Comparison of ENCODE assay signal across 8 mouse cellular contexts in the genomic region with DNA sequence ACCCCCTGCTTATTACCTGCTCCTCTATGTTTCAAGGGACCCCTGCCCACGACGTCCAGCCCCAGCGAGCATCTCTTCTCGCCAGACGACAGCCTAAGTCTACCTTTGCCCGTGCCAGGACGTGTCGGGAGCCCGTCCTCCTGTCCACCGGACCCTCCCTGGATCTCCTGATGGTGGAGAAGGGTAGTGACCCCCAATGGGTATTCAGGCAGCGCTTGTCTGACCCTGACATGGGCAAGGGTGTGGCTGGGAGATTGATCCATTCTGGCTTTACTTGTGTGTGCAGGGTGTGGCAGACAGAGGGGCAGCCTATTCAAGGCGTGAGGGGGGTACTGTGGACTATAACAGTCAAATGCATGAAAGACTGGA. TPM values are rescaled to one million over a fixed set of nuclear protein-coding genes. Genes with fewer than 3 reads are reported as not detected.
DNase-seq lines count a peak whose midpoint lies in the region; ATAC-seq and TF ChIP-seq lines count a peak whose summit lies in the region.

No protein-coding gene starts in this region.

- H3K27ac ChIP-seq in kidney, embryonic 16.5 days (ENCODE audit: low read length), result no peak overlapping the region
- H3K27ac ChIP-seq in embryonic facial prominence, embryonic 10.5 days (replicated peaks), result peak overlapping the region; percentile 96
- no peak overlapping the region for H3K27ac ChIP-seq in intestine, embryonic 14.5 days (ENCODE audit: low read depth)
- peak overlapping the region; percentile 80 for H3K27ac ChIP-seq in midbrain, postnatal 0 days (ENCODE audit: low read depth, low read length)

- no peak for DNase-seq in kidney, postnatal 4 days
- DNase-seq in embryonic facial prominence, embryonic 10.5 days (ENCODE audit: low spot score), result no peak
- no peak for DNase-seq in intestine, embryonic 14.5 days (ENCODE audit: low spot score)
- DNase-seq in midbrain, postnatal 0 days (ENCODE audit: low spot score), result no peak
- no peak for DNase-seq in adipocyte (ENCODE audit: low spot score)
- no peak for DNase-seq in frontal cortex, postnatal 14 days (ENCODE audit: low spot score in 2 of 2)
- DNase-seq in urinary bladder, postnatal 25 days (ENCODE audit: low spot score), result no peak

- 0 out of 2 replicates have a peak, but pooled peaks have one; percentile 11 for TF ChIP-seq CTCF in midbrain, postnatal 0 days (IDR thresholded peaks at IDR 0.05)

- H3K27me3 ChIP-seq in kidney, embryonic 16.5 days (ENCODE audit: insufficient read depth, low read length), result no peaks in the 10 kb centered on the region
- peaks cover 4% of the 10 kb centered on the region; the same call in 1 of the 2 replicates for H3K27me3 ChIP-seq in embryonic facial prominence, embryonic 10.5 days (replicated peaks; ENCODE audit: low read depth, poor library complexity, severe bottlenecking)
- H3K27me3 ChIP-seq in intestine, embryonic 14.5 days (replicated peaks; ENCODE audit: control insufficient read depth, insufficient read depth, low read length), result no peaks in the 10 kb centered on the region
- no peaks in the 10 kb centered on the region for H3K27me3 ChIP-seq in midbrain, postnatal 0 days (ENCODE audit: insufficient read depth, low read length)

- peaks cover 11% of the 10 kb centered on the region for H3K4me1 ChIP-seq in kidney, embryonic 16.5 days (ENCODE audit: insufficient read depth, low read length)
- peaks cover 23% of the 10 kb centered on the region for H3K4me1 ChIP-seq in embryonic facial prominence, embryonic 10.5 days
- peaks cover 6% of the 10 kb centered on the region for H3K4me1 ChIP-seq in intestine, embryonic 14.5 days (replicated peaks; ENCODE audit: control insufficient read depth, insufficient read depth, low read length)
- H3K4me1 ChIP-seq in midbrain, postnatal 0 days (ENCODE audit: insufficient read depth, low read length), result peaks cover 6% of the 10 kb centered on the region; the same call in 1 of the 2 replicates

- WGBS in kidney, embryonic 16.5 days, result 2% methylated on average over 12 of the region's 12 CpGs
- 6% methylated on average over 12 of the region's 12 CpGs for WGBS in embryonic facial prominence, embryonic 10.5 days
- 5% methylated on average over 12 of the region's 12 CpGs for WGBS in intestine, embryonic 14.5 days
- 4% methylated on average over 12 of the region's 12 CpGs for WGBS in midbrain, postnatal 0 days

- peak overlapping the region; percentile 93 for H3K4me3 ChIP-seq in kidney, embryonic 16.5 days (ENCODE audit: low read length)
- peak overlapping the region; percentile 98 for H3K4me3 ChIP-seq in embryonic facial prominence, embryonic 10.5 days
- H3K4me3 ChIP-seq in intestine, embryonic 14.5 days (ENCODE audit: low read depth, low read length), result peak overlapping the region; percentile 86
- peak overlapping the region; percentile 84 for H3K4me3 ChIP-seq in midbrain, postnatal 0 days (ENCODE audit: low read depth, low read length)

- H3K4me2 ChIP-seq in kidney, embryonic 16.5 days (replicated peaks; ENCODE audit: low read depth, low read length), result peak overlapping the region; percentile 91
- H3K4me2 ChIP-seq in intestine, embryonic 14.5 days (ENCODE audit: low read length), result peak overlapping the region; percentile 91
- peak overlapping the region; percentile 64 for H3K4me2 ChIP-seq in midbrain, postnatal 0 days (ENCODE audit: low read depth, low read length, poor library complexity, severe bottlenecking)

- no peaks in the 10 kb centered on the region for H3K9me3 ChIP-seq in kidney, embryonic 16.5 days (ENCODE audit: low read length)
- no peaks in the 10 kb centered on the region for H3K9me3 ChIP-seq in embryonic facial prominence, embryonic 10.5 days
- no peaks in the 10 kb centered on the region for H3K9me3 ChIP-seq in intestine, embryonic 14.5 days (ENCODE audit: control insufficient read depth, low read length)
- H3K9me3 ChIP-seq in midbrain, postnatal 0 days (ENCODE audit: low read length), result no peaks in the 10 kb centered on the region

- H3K9ac ChIP-seq in kidney, embryonic 16.5 days (replicated peaks; ENCODE audit: low read length), result peak overlapping the region; percentile 94
- peak overlapping the region; percentile 84 for H3K9ac ChIP-seq in intestine, embryonic 14.5 days (ENCODE audit: low read length)
- peak overlapping the region; percentile 95 for H3K9ac ChIP-seq in midbrain, postnatal 0 days (replicated peaks; ENCODE audit: low read length, poor library complexity, severe bottlenecking)

- no peaks in the 10 kb centered on the region for H3K36me3 ChIP-seq in kidney, embryonic 16.5 days (ENCODE audit: insufficient read depth, low read length)
- H3K36me3 ChIP-seq in embryonic facial prominence, embryonic 10.5 days (replicated peaks), result peaks cover under 1% of the 10 kb centered on the region; the same call in 1 of the 2 replicates
- H3K36me3 ChIP-seq in intestine, embryonic 14.5 days (ENCODE audit: control insufficient read depth, insufficient read depth, low read length), result no peaks in the 10 kb centered on the region
- H3K36me3 ChIP-seq in midbrain, postnatal 0 days (ENCODE audit: insufficient read depth, low read length), result no peaks in the 10 kb centered on the region

- peak; percentile 10; the same call in 1 of the 2 replicates for ATAC-seq in kidney, embryonic 16.5 days (ENCODE audit: low FRiP score, low TSS enrichment)
- ATAC-seq in intestine, embryonic 14.5 days (replicated peaks; ENCODE audit: low FRiP score, low TSS enrichment, low read depth), result peak; percentile 38; the same call in 1 of the 2 replicates
- no peak; the same call in 1 of the 2 replicates for ATAC-seq in midbrain, postnatal 0 days (ENCODE audit: low FRiP score)

RNA-seq across cellular contexts. Expression of a gene that starts 0.3 kb away (rescaled TPM):
- 1.4 and 2.3 TPM in 2 replicates for polyA plus RNA-seq in kidney, embryonic 16.5 days (2015; fragmentation: Nextera tagmentation; extraction: Ambion mirVana)
- 3.1 and 3.5 TPM in 2 replicates for polyA plus RNA-seq in embryonic facial prominence, embryonic 10.5 days (2016; fragmentation: Nextera tagmentation; extraction: Ambion mirVana)
- polyA plus RNA-seq in intestine, embryonic 14.5 days (2014; fragmentation: Nextera tagmentation; extraction: Ambion mirVana), result 1.2 and 2.0 TPM in 2 replicates
- total RNA-seq in midbrain, postnatal 0 days (2014; rRNA removed), result 32.1 and 36.0 TPM in 2 replicates
- polyA plus RNA-seq in midbrain, postnatal 0 days (2015; fragmentation: Nextera tagmentation; extraction: Ambion mirVana), result 6.2 and 6.8 TPM in 2 replicates

RNA-seq across cellular contexts. Expression of a gene that starts 23.3 kb away (rescaled TPM):
- polyA plus RNA-seq in kidney, embryonic 16.5 days (2015; fragmentation: Nextera tagmentation; extraction: Ambion mirVana), result 0.05 TPM in 2 replicates
- not detected in 2 replicates for polyA plus RNA-seq in embryonic facial prominence, embryonic 10.5 days (2016; fragmentation: Nextera tagmentation; extraction: Ambion mirVana)
- polyA plus RNA-seq in intestine, embryonic 14.5 days (2014; fragmentation: Nextera tagmentation; extraction: Ambion mirVana), result not detected in 2 replicates
- 27.5 and 31.3 TPM in 2 replicates for total RNA-seq in midbrain, postnatal 0 days (2014; rRNA removed)
- 0.62 and 0.81 TPM in 2 replicates for polyA plus RNA-seq in midbrain, postnatal 0 days (2015; fragmentation: Nextera tagmentation; extraction: Ambion mirVana)

RNA-seq across cellular contexts. Expression of a gene that starts 35.2 kb away (rescaled TPM):
- 16.3 and 19.7 TPM in 2 replicates for polyA plus RNA-seq in kidney, embryonic 16.5 days (2015; fragmentation: Nextera tagmentation; extraction: Ambion mirVana)
- 21.7 and 22.7 TPM in 2 replicates for polyA plus RNA-seq in embryonic facial prominence, embryonic 10.5 days (2016; fragmentation: Nextera tagmentation; extraction: Ambion mirVana)
- 14.0 and 16.6 TPM in 2 replicates for polyA plus RNA-seq in intestine, embryonic 14.5 days (2014; fragmentation: Nextera tagmentation; extraction: Ambion mirVana)
- total RNA-seq in midbrain, postnatal 0 days (2014; rRNA removed), result 31.1 and 36.1 TPM in 2 replicates
- 10.7 and 11.8 TPM in 2 replicates for polyA plus RNA-seq in midbrain, postnatal 0 days (2015; fragmentation: Nextera tagmentation; extraction: Ambion mirVana)

RNA-seq across cellular contexts. Expression of a gene that starts 43.4 kb away (rescaled TPM):
- not detected in 2 replicates for polyA plus RNA-seq in kidney, embryonic 16.5 days (2015; fragmentation: Nextera tagmentation; extraction: Ambion mirVana)
- polyA plus RNA-seq in embryonic facial prominence, embryonic 10.5 days (2016; fragmentation: Nextera tagmentation; extraction: Ambion mirVana), result not detected in 2 replicates
- not detected in 2 replicates for polyA plus RNA-seq in intestine, embryonic 14.5 days (2014; fragmentation: Nextera tagmentation; extraction: Ambion mirVana)
- not detected in 2 replicates for total RNA-seq in midbrain, postnatal 0 days (2014; rRNA removed)
- 0.09 TPM in 1 of 2 replicates, not detected in the other for polyA plus RNA-seq in midbrain, postnatal 0 days (2015; fragmentation: Nextera tagmentation; extraction: Ambion mirVana)

RNA-seq across cellular contexts. Expression of a gene that starts 45.0 kb away (rescaled TPM):
- polyA plus RNA-seq in kidney, embryonic 16.5 days (2015; fragmentation: Nextera tagmentation; extraction: Ambion mirVana), result 39.4 and 43.7 TPM in 2 replicates
- polyA plus RNA-seq in embryonic facial prominence, embryonic 10.5 days (2016; fragmentation: Nextera tagmentation; extraction: Ambion mirVana), result 62.1 and 65.4 TPM in 2 replicates
- polyA plus RNA-seq in intestine, embryonic 14.5 days (2014; fragmentation: Nextera tagmentation; extraction: Ambion mirVana), result 35.7 and 37.5 TPM in 2 replicates
- 28.9 and 34.0 TPM in 2 replicates for total RNA-seq in midbrain, postnatal 0 days (2014; rRNA removed)
- 18.3 and 19.6 TPM in 2 replicates for polyA plus RNA-seq in midbrain, postnatal 0 days (2015; fragmentation: Nextera tagmentation; extraction: Ambion mirVana)

Comparison
In these comparisons a context has a peak if more than half of its experiments do, and no peak if none do; other contexts are left out.
1. H3K27ac ChIP-seq: peak in embryonic facial prominence, embryonic 10.5 days (single experiment) and midbrain, postnatal 0 days (single experiment); none in kidney, embryonic 16.5 days (single experiment) and intestine, embryonic 14.5 days (single experiment).
2. Peak in every context shown above with its lines, with median percentiles within 50 percentile points of each other: H3K4me2 ChIP-seq, H3K4me3 ChIP-seq and H3K9ac ChIP-seq.